Mouse (Mus musculus) adrenal gland, postnatal 0 days (tissue): Measurements from ENCODE around the gene Mpc2. TPM values are rescaled to one million over a fixed set of nuclear protein-coding genes. Genes with fewer than 3 reads are reported as not detected.

Source experiments
- polyA plus RNA-seq: library from polyadenylated mRNA; unstranded; fragments of >200 nt; fragmentation: Nextera tagmentation; extraction: Ambion mirVana; gene quantifications from 2 replicates; pipeline ENCODE4 v1.2.1, GENCODE M21; 2015

The Mpc2 gene
- 277 and 288 TPM in 2 replicates for polyA plus RNA-seq

DNA sequence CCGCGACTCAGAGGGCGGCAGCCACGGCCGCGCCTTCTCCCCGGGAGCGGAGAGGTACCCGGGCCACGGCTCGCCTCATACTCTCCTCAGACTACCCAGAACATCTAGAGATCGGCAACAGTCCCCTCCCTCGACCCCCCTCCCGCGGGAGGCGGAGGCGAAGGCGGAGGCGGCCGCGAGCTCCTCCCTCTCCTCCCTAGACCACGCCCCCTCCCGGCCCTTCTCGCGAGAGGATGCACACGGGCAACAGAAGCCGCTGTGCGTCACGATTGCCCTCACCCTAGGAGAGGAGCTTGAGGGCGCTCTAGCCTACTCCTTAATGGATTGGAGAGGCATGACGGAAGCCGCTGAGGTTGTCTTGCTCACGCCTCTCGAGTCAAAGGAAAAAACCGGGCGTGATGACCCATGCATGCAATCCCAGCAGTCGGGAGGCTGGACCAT is at the start of gene Mpc2, which contains the start of gene Dcaf6:
Mpc2 (plus strand) TSS at position 278 of the 441 bp plus-strand sequence.
Dcaf6 (minus strand) TSS at position 116 of the 441 bp plus-strand sequence.

GRCm38 (mm10) chr1:165484688-165485233 is 24.3 kb downstream of the Mpc2 start, which contains the start of gene Adcy10:
Adcy10 (plus strand) TSS chr1:165485183.

Other genes with a start within 250 kb of the Mpc2 start
- 86.3 and 112 TPM in 2 replicates for gene Tiprl, start 223.6 kb upstream of the Mpc2 start, polyA plus RNA-seq
- gene Gpr161, start 164.8 kb upstream of the Mpc2 start, polyA plus RNA-seq = 0.39 and 0.54 TPM in 2 replicates
- 12.7 and 14.0 TPM in 2 replicates for gene Dcaf6, start 162 bp upstream of the Mpc2 start, polyA plus RNA-seq
- gene Adcy10, start 24.5 kb downstream of the Mpc2 start, polyA plus RNA-seq = 0.03 TPM in 1 of 2 replicates, not detected in the other
- gene Mpzl1, start 173.9 kb downstream of the Mpc2 start, polyA plus RNA-seq = 80.5 and 83.6 TPM in 2 replicates
- gene Rcsd1, start 249.1 kb downstream of the Mpc2 start, polyA plus RNA-seq = 20.3 TPM in 2 replicates